Mouse (Mus musculus) lung, embryonic 15.5 days (tissue): ENCODE measurements around the gene Bach2. TPM values are rescaled to one million over a fixed set of nuclear protein-coding genes. Genes with fewer than 3 reads are reported as not detected.

Source experiments
- ATAC-seq: fragments of 200-750 bp; cut with Nextera tagmentation; 2 replicates; pipeline ENCODE4 v1.8.0; 2017; ENCODE audit warnings: moderate number of reproducible peaks, borderline replicate concordance; ENCODE audit not compliant: low FRiP score, low TSS enrichment; ENCODE audit errors: extremely low read depth
- H3K27ac ChIP-seq: fragments of 300-500 bp; sonication (generic); 2 replicates; pipeline ENCODE4 v1.5.1; 2015; ENCODE audit warnings: moderate library complexity, mild to moderate bottlenecking, inconsistent platforms
- H3K27me3 ChIP-seq: fragments of 300-500 bp; sonication (generic); 2 replicates; pipeline ENCODE4 v1.6.1; 2015; ENCODE audit warnings: inconsistent platforms
- H3K36me3 ChIP-seq: fragments of 300-500 bp; sonication (generic); 2 replicates; pipeline ENCODE4 v1.6.1; 2015; ENCODE audit warnings: inconsistent platforms
- H3K4me1 ChIP-seq: fragments of 300-500 bp; sonication (generic); 2 replicates; pipeline ENCODE4 v1.6.1; 2015; ENCODE audit warnings: inconsistent platforms
- H3K4me2 ChIP-seq: fragments of 300-500 bp; sonication (generic); 2 replicates; pipeline ENCODE4 v1.6.1; 2015; ENCODE audit warnings: inconsistent platforms, mild to moderate bottlenecking, moderate library complexity
- H3K4me3 ChIP-seq: fragments of 300-500 bp; sonication (generic); 2 replicates; pipeline ENCODE4 v1.5.1; 2015; ENCODE audit warnings: mild to moderate bottlenecking, inconsistent platforms
- H3K9ac ChIP-seq: fragments of 300-500 bp; sonication (generic); 2 replicates; pipeline ENCODE4 v1.6.1; 2015; ENCODE audit warnings: inconsistent platforms
- H3K9me3 ChIP-seq: fragments of 300-500 bp; sonication (generic); 2 replicates; pipeline ENCODE4 v1.6.1; 2016; ENCODE audit warnings: inconsistent platforms
- WGBS: fragments of 180-500 bp; shearing (Covaris S2); methylation state at CpG from one replicate; pipeline ENCODE4 v1.1.7; 2015; 5-methylcytosine and 5-hydroxymethylcytosine counted together
- polyA plus RNA-seq: library from polyadenylated mRNA; unstranded; fragments of >200 nt; fragmentation: Nextera tagmentation; extraction: Ambion mirVana; gene quantifications from 2 replicates; pipeline ENCODE4 v1.2.1, GENCODE M21; 2015

Bach2 gene
- polyA plus RNA-seq, 1 experiment from 2014 or later: 10.5 TPM

GRCm38 (mm10) chr4:32245586-32245985, 7.0 kb downstream of the Bach2 start:
- H3K4me1 ChIP-seq: peaks cover 90% of the 10 kb centered on the region
- H3K4me2 ChIP-seq: no peak overlapping the region
- no peak overlapping the region for H3K27ac ChIP-seq
- no peak overlapping the region for H3K9ac ChIP-seq
- 76% methylated on average over 6 of the region's 6 CpGs for WGBS
- H3K4me3 ChIP-seq: no peak overlapping the region
- no peaks in the 10 kb centered on the region for H3K36me3 ChIP-seq
- no peaks in the 10 kb centered on the region for H3K27me3 ChIP-seq
- no peak for ATAC-seq
- H3K9me3 ChIP-seq: no peaks in the 10 kb centered on the region

GRCm38 (mm10) chr4:32246020-32246419, 7.4 kb downstream of the Bach2 start:
- WGBS: 72% methylated on average over 6 of the region's 6 CpGs
- no peaks in the 10 kb centered on the region for H3K36me3 ChIP-seq
- H3K9me3 ChIP-seq: no peaks in the 10 kb centered on the region
- no peak overlapping the region for H3K4me3 ChIP-seq
- no peak overlapping the region for H3K4me2 ChIP-seq
- peaks cover 92% of the 10 kb centered on the region for H3K4me1 ChIP-seq
- H3K27ac ChIP-seq: no peak overlapping the region
- no peak for ATAC-seq
- no peaks in the 10 kb centered on the region for H3K27me3 ChIP-seq
- no peak overlapping the region for H3K9ac ChIP-seq

- no peak overlapping the region for H3K9ac ChIP-seq
- ATAC-seq: peak; percentile 53; the same call in 1 of the 2 replicates
- no peak overlapping the region for H3K4me3 ChIP-seq
- H3K27me3 ChIP-seq: no peaks in the 10 kb centered on the region
- H3K9me3 ChIP-seq: no peaks in the 10 kb centered on the region
- H3K36me3 ChIP-seq: no peaks in the 10 kb centered on the region
- no peak overlapping the region for H3K4me2 ChIP-seq
- 19% methylated on average over 7 of the region's 7 CpGs for WGBS
- H3K4me1 ChIP-seq: peaks cover 88% of the 10 kb centered on the region
- 0 out of 2 replicates have a peak overlapping the region, but pooled peaks have one; percentile 13 for H3K27ac ChIP-seq
Measured at GRCm38 (mm10) chr4:32246801-32247200, 8.2 kb downstream of the Bach2 start.

DNA sequence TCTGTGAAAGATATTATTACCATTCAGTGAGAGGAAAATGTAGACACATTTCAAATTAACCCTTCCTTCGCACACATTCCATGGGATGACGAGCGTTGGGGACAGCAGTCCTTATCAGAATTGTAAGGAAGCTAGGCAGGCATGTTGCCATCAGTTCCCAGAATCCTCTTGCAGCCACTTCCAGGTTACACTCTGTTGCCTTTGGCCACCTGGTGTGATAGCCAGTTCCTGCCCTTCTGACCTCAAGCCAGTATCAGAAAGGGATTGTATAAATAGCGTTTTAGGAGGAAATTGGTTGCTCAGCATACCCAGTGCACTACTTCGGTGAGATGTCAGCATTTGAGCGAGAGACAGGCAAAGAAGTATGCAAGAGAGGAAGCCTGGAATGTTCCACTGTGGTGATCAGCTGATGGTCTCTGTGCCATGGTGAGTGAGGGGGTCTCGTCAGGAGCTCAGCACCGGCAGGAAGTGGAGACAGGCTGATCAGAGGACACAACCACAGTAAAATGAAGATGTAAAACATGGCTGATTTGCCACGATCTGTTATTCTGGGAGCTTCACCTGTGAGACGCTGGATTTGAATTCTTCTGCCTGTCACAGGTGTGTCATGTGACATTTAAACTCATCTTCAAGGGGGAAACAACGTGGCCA, 9.0 kb downstream of the Bach2 start:
- peak overlapping the region; percentile 9; the same call in 1 of the 2 replicates for H3K4me2 ChIP-seq
- H3K9me3 ChIP-seq: no peaks in the 10 kb centered on the region
- no peak for ATAC-seq
- H3K9ac ChIP-seq: no peak overlapping the region
- peak overlapping the region; percentile 11; the same call in 1 of the 2 replicates for H3K27ac ChIP-seq
- no peak overlapping the region for H3K4me3 ChIP-seq
- no peaks in the 10 kb centered on the region for H3K27me3 ChIP-seq
- 37% methylated on average over 11 of the region's 11 CpGs for whole genome bisulfite sequencing
- H3K4me1 ChIP-seq: peaks cover 80% of the 10 kb centered on the region
- H3K36me3 ChIP-seq: no peaks in the 10 kb centered on the region

DNA sequence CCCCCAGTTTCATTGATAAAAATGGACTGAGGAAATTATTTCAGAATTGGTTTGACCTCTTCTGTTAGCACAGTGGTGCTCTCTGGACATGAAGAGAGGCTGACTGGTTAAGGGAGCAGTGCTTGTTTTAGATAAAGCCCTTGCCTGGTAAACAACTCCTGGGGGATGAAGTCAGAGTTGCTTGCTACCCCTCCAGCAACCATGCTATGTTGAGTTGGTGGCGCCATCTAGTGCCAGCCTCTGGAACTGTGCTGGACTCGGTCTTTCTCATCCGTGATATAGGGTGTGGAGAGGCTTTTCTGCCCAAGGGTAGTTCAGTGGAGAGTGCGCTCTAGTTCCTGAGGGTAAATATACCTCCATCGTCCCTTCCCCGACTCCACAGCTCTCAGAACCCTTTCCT, 9.6 kb downstream of the Bach2 start:
- no peak overlapping the region for H3K9ac ChIP-seq
- 39% methylated on average over 6 of the region's 6 CpGs for WGBS
- ATAC-seq: no peak
- no peaks in the 10 kb centered on the region for H3K9me3 ChIP-seq
- H3K36me3 ChIP-seq: no peaks in the 10 kb centered on the region
- no peak overlapping the region for H3K4me2 ChIP-seq
- no peak overlapping the region for H3K4me3 ChIP-seq
- peaks cover 73% of the 10 kb centered on the region for H3K4me1 ChIP-seq
- no peak overlapping the region for H3K27ac ChIP-seq
- H3K27me3 ChIP-seq: no peaks in the 10 kb centered on the region

GRCm38 (mm10) chr4:32248990-32249393, 10.4 kb downstream of the Bach2 start:
- no peaks in the 10 kb centered on the region for H3K27me3 ChIP-seq
- no peak overlapping the region for H3K4me2 ChIP-seq
- no peaks in the 10 kb centered on the region for H3K36me3 ChIP-seq
- no peak overlapping the region for H3K27ac ChIP-seq
- no peaks in the 10 kb centered on the region for H3K9me3 ChIP-seq
- WGBS: 67% methylated on average over 9 of the region's 9 CpGs
- H3K4me1 ChIP-seq: peaks cover 68% of the 10 kb centered on the region
- H3K9ac ChIP-seq: no peak overlapping the region
- no peak for ATAC-seq
- no peak overlapping the region for H3K4me3 ChIP-seq

DNA sequence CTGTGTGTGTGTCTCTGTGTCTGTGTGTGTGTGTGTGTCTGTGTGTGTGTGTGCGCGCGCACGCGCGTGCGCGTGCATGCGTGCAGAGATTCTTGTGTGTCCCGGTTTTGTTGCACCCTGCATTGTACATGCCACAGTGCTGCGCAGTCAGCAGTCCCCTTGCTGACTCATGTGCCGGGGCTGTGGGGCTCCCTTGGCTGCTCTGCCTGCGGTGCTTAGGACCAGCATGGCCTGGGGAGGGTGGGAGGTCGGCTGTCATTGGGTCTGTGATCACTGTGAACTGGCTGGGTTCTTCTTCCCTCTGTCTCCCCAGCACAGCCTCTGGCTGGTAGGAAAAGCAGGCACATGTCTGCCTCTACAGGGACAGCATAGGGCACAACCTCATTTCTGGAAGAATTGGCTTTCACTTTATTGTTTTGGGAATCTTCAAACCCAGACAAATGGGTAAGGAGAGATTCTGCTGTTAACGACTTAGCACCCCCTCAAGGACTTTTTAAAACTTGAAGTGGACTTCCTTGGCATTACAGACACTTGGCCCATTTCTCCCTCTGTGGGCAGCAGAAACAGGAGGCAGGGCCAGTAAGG, 11.2 kb downstream of the Bach2 start:
- Histone ChIP-seq H3K36me3 (no peaks in the 10 kb centered on the region), H3K4me1 (peaks cover 60% of the 10 kb centered on the region), H3K4me3 (peak overlapping the region; percentile 27), H3K27ac (peak overlapping the region; percentile 76), H3K4me2 (peak overlapping the region; percentile 56), H3K9ac (no peak overlapping the region), H3K9me3 (no peaks in the 10 kb centered on the region), H3K27me3 (no peaks in the 10 kb centered on the region)
- ATAC-seq: peak; percentile 37; the same call in 1 of the 2 replicates
- WGBS: 40% methylated on average over 9 of the region's 15 CpGs

DNA sequence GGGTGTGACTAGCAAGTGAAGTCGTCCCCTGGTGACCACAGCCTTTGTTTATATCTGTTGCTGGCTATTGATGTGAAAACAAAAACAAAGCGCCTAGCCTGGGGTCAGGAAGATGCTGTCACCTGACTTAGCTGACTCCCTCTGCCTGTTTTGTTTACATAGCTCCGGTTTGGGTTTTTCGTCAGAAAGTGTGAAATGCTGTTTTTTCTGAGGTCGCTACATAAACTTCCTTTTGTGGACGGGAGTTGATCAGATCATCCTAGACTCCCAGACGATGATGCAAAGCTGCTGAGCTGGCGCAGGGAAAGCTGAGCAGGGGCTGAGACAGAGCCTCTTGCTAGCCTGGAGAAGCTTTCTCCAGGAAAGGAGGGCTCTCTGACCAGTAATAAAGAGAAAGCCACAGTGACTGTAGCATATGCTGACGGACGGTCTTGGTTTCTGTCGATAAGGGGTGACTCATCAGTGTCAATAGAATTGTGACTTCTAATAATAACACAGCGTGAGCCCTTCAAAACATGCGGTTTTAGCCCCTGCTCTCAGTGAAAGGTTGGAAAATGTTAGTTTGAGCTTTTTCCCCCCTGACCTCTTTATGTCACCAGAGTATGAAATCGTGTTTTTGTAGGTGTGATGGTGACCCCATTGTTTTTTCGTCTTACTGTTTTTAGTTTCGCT, 11.9 kb downstream of the Bach2 start:
- H3K4me1 ChIP-seq: peaks cover 56% of the 10 kb centered on the region
- peak overlapping the region; percentile 76 for H3K27ac ChIP-seq
- H3K4me2 ChIP-seq: peak overlapping the region; percentile 56
- peak; percentile 48; the same call in 1 of the 2 replicates for ATAC-seq
- H3K27me3 ChIP-seq: no peaks in the 10 kb centered on the region
- H3K36me3 ChIP-seq: no peaks in the 10 kb centered on the region
- 9% methylated on average over 16 of the region's 16 CpGs for WGBS
- H3K9me3 ChIP-seq: no peaks in the 10 kb centered on the region
- H3K4me3 ChIP-seq: peak overlapping the region; percentile 27
- no peak overlapping the region for H3K9ac ChIP-seq

DNA sequence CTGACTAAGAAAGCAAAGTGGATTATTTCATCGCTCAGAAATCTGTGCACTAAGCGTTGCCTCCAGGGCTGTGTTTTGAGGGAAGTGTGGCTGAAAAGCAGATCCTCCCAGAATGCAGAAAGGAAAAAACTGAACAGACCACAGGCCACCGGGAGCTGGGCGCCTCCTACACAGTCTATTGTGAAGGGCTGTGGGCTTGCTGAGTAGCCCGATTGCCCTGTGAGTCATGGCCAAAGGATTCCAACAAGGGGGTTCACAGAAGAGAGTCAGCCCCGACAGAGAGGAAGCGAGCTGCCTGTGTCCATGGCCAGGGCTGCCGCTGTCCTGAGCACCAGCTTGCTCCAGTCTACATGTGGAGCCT, 12.4 kb downstream of the Bach2 start:
- peak overlapping the region; percentile 76 for H3K27ac ChIP-seq
- WGBS: 9% methylated on average over 8 of the region's 8 CpGs
- H3K27me3 ChIP-seq: no peaks in the 10 kb centered on the region
- no peaks in the 10 kb centered on the region for H3K36me3 ChIP-seq
- peak overlapping the region; percentile 56 for H3K4me2 ChIP-seq
- peak; percentile 48 for ATAC-seq
- H3K9ac ChIP-seq: 0 out of 2 replicates have a peak overlapping the region, but pooled peaks have one; percentile 13
- no peaks in the 10 kb centered on the region for H3K9me3 ChIP-seq
- peaks cover 51% of the 10 kb centered on the region for H3K4me1 ChIP-seq
- H3K4me3 ChIP-seq: peak overlapping the region; percentile 27; the same call in 1 of the 2 replicates

DNA sequence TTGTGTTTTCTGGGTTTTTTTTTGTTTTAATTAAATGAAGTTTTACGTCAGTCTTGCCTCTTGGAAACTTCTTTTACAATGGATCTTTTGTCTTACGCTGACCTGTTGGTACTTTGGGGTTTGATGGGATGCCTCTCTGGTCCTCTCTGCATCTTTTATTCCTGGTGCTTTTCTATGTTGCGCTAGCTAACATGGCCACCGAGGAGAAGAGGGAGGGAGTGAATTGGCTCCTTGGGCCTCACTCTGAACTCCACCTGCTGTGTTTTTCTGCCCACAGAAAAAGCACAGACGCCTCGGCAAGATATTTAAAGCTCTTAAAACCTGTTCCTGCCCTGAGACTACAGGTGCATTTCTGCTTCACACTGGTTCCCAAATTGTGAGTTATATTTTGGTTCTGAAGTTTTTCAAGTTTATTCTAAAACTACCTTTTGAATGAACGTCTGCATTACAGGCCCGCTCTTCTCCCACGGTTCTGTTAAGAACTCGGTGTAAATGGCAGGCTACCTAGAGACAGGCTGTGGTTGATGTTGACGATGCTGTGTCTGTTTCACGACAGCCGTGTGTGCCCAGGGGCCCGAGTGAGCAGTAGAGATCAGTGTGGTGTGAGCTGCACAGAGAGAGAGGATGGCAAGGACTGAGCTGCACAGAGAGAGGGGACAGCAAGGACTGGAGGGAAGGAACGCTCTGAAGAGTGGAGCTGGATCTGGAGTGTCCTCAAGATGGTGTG, 13.5 kb downstream of the Bach2 start:
- no peaks in the 10 kb centered on the region for H3K27me3 ChIP-seq
- WGBS: 73% methylated on average over 15 of the region's 15 CpGs
- H3K4me1 ChIP-seq: peaks cover 40% of the 10 kb centered on the region
- no peak overlapping the region for H3K4me3 ChIP-seq
- H3K9ac ChIP-seq: no peak overlapping the region
- no peak overlapping the region; the same call in 1 of the 2 replicates for H3K27ac ChIP-seq
- no peaks in the 10 kb centered on the region for H3K9me3 ChIP-seq
- no peak overlapping the region for H3K4me2 ChIP-seq
- no peak for ATAC-seq
- H3K36me3 ChIP-seq: no peaks in the 10 kb centered on the region

DNA sequence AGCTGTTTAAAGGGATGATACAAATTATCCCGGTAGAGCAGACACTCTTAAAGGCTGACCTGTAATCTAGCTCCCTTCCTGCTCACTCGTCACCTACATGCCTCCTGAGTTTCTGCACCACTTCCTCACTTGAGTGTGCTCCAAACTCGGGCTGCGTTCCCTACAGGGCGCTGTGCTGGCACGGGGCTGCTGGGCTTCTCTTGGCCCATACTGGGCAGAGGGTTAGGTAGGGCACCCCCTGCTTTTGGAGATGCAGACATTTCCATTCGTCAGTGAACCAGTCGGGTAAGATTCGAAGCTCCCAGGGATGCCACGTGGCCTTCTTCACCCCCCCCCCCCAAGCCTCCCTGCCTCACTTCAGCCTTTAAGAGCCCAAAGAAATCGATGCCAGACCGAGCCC, 19.1 kb downstream of the Bach2 start:
- no peak for ATAC-seq
- H3K9me3 ChIP-seq: no peaks in the 10 kb centered on the region
- H3K4me3 ChIP-seq: no peak overlapping the region
- no peaks in the 10 kb centered on the region for H3K27me3 ChIP-seq
- no peak overlapping the region for H3K4me2 ChIP-seq
- H3K9ac ChIP-seq: no peak overlapping the region
- no peaks in the 10 kb centered on the region for H3K36me3 ChIP-seq
- WGBS: 66% methylated on average over 12 of the region's 12 CpGs
- no peak overlapping the region for H3K27ac ChIP-seq
- H3K4me1 ChIP-seq: no peaks in the 10 kb centered on the region
